In the genomic region with DNA sequence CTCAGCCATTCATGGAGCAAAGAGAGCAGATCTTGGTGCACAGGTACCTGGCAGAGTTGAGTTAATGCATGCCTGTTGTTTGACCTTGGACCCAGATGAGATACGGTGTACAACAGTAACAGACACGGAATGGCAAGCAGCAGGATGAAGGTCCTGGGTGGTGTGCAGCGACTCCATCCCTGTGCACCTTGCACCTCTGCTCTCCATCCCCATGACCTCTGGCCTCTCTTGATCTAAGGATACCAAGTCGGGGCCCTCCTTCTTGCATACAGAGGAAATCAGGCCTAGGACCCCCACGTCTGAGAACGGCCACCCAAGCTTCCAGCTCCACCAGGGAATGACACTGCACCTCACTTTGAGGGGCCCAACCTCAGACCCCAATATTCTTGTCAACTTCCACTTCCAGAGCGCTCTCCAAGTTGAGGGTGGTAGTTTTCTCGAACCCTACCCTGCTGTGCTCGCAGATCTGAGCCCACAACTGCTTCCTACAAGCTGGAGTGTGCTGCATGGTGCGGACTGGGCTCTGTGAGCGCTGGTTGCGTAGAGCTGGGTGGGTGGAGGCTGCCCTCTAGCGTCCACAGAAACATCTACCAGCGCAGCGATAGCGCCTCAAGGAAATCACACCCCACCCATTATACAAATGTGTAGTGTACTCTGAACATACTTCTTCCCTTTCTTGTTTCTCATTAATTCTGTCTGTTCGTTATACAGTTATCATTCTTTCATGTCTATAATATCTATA, we compare ENCODE assay signal across 8 mouse cellular contexts. TPM values are rescaled to one million over a fixed set of nuclear protein-coding genes. Genes with fewer than 3 reads are reported as not detected.
DNase-seq lines count a peak whose midpoint lies in the region; ATAC-seq and TF ChIP-seq lines count a peak whose summit lies in the region.

No protein-coding gene starts in this region.

- H3K27ac ChIP-seq in embryonic fibroblast, embryonic 13.5 days (ENCODE audit: insufficient read depth, low read length), result no peak overlapping the region
- H3K27ac ChIP-seq in heart, embryonic 11.5 days (ENCODE audit: low read depth, low read length), result no peak overlapping the region
- no peak overlapping the region for H3K27ac ChIP-seq in kidney, embryonic 15.5 days
- H3K27ac ChIP-seq in liver, embryonic 12.5 days, result no peak overlapping the region
- H3K27ac ChIP-seq in neural tube, embryonic 11.5 days (ENCODE audit: low read depth, low read length), result no peak overlapping the region
- H3K27ac ChIP-seq in stomach, postnatal 0 days (replicated peaks), result no peak overlapping the region

- peak overlapping the region; percentile 6; the same call in 1 of the 2 replicates for H3K4me2 ChIP-seq in heart, embryonic 11.5 days
- no peak overlapping the region for H3K4me2 ChIP-seq in kidney, embryonic 15.5 days
- no peak overlapping the region for H3K4me2 ChIP-seq in liver, embryonic 12.5 days
- no peak overlapping the region for H3K4me2 ChIP-seq in neural tube, embryonic 11.5 days (ENCODE audit: low read depth)
- H3K4me2 ChIP-seq in stomach, postnatal 0 days (replicated peaks; ENCODE audit: low read depth), result no peak overlapping the region

- ATAC-seq in heart, embryonic 11.5 days (replicated peaks; ENCODE audit: insufficient number of reproducible peaks, low FRiP score, low TSS enrichment), result peak; percentile 59; the same call in 1 of the 2 replicates
- ATAC-seq in kidney, embryonic 15.5 days (replicated peaks; ENCODE audit: low FRiP score), result peak; percentile 79
- peak; percentile 64; the same call in 1 of the 2 replicates for ATAC-seq in liver, embryonic 12.5 days
- 0 out of 2 replicates have a peak, but pooled peaks have one; percentile 35 for ATAC-seq in neural tube, embryonic 11.5 days (ENCODE audit: insufficient read depth, low FRiP score, low TSS enrichment)
- peak; percentile 87 for ATAC-seq in stomach, postnatal 0 days (ENCODE audit: low FRiP score, low TSS enrichment)

- TF ChIP-seq CTCF in embryonic fibroblast, embryonic 13.5 days (IDR thresholded peaks at IDR 0.05; ENCODE audit: borderline replicate concordance, insufficient read depth, low read length), result peak; percentile 98
- peak; percentile 96 for TF ChIP-seq CTCF in stomach, postnatal 0 days (IDR thresholded peaks at IDR 0.05; ENCODE audit: low read depth)

- H3K27me3 ChIP-seq in heart, embryonic 11.5 days (ENCODE audit: control insufficient read depth, insufficient read depth, low read length), result no peaks in the 10 kb centered on the region
- H3K27me3 ChIP-seq in kidney, embryonic 15.5 days, result no peaks in the 10 kb centered on the region
- no peaks in the 10 kb centered on the region for H3K27me3 ChIP-seq in liver, embryonic 12.5 days (replicated peaks)
- H3K27me3 ChIP-seq in neural tube, embryonic 11.5 days (ENCODE audit: control insufficient read depth, insufficient read depth, low read length), result no peaks in the 10 kb centered on the region
- H3K27me3 ChIP-seq in stomach, postnatal 0 days (ENCODE audit: control insufficient read depth, insufficient read depth, low read length), result no peaks in the 10 kb centered on the region

- no peak for TF ChIP-seq POLR2A in embryonic fibroblast, embryonic 13.5 days (IDR thresholded peaks at IDR 0.05; ENCODE audit: low read depth, low read length)

- no peaks in the 10 kb centered on the region for H3K9me3 ChIP-seq in heart, embryonic 11.5 days (replicated peaks; ENCODE audit: control insufficient read depth, low read length)
- H3K9me3 ChIP-seq in kidney, embryonic 15.5 days (replicated peaks), result no peaks in the 10 kb centered on the region
- H3K9me3 ChIP-seq in liver, embryonic 12.5 days (replicated peaks), result no peaks in the 10 kb centered on the region
- H3K9me3 ChIP-seq in neural tube, embryonic 11.5 days (ENCODE audit: control insufficient read depth, low read length), result no peaks in the 10 kb centered on the region
- H3K9me3 ChIP-seq in stomach, postnatal 0 days (ENCODE audit: control insufficient read depth, low read length), result no peaks in the 10 kb centered on the region

- peaks cover 6% of the 10 kb centered on the region; the same call in 1 of the 2 replicates for H3K36me3 ChIP-seq in heart, embryonic 11.5 days (ENCODE audit: control insufficient read depth, insufficient read depth, low read length)
- H3K36me3 ChIP-seq in kidney, embryonic 15.5 days, result peaks cover 20% of the 10 kb centered on the region
- H3K36me3 ChIP-seq in liver, embryonic 12.5 days, result peaks cover 14% of the 10 kb centered on the region
- no peaks in the 10 kb centered on the region for H3K36me3 ChIP-seq in neural tube, embryonic 11.5 days (ENCODE audit: control insufficient read depth, insufficient read depth, low read length)
- H3K36me3 ChIP-seq in stomach, postnatal 0 days (ENCODE audit: control insufficient read depth, insufficient read depth, low read length), result peaks cover 7% of the 10 kb centered on the region; the same call in 1 of the 2 replicates

- 26% methylated on average over 17 of the region's 17 CpGs for WGBS in heart, embryonic 11.5 days (ENCODE audit: insufficient replicate concordance)
- WGBS in kidney, embryonic 15.5 days, result 28% methylated on average over 17 of the region's 17 CpGs
- 25% methylated on average over 17 of the region's 17 CpGs for WGBS in liver, embryonic 12.5 days (ENCODE audit: insufficient replicate concordance)
- 33% methylated on average over 17 of the region's 17 CpGs for whole genome bisulfite sequencing in neural tube, embryonic 11.5 days
- WGBS in stomach, postnatal 0 days, result 27% methylated on average over 17 of the region's 17 CpGs

- DNase-seq in CD4-positive helper T cell, adult 2 months (ENCODE audit: low read depth, low spot score), result peak; percentile 84
- peak; percentile 71 to 85 for DNase-seq in adrenal gland, postnatal 36 days
- DNase-seq in neural tube, embryonic 11.5 days (ENCODE audit: low spot score), result peak; percentile 78
- peak; percentile 82 for DNase-seq in stomach, postnatal 0 days (ENCODE audit: low spot score)

- H3K4me1 ChIP-seq in embryonic fibroblast, embryonic 13.5 days (ENCODE audit: control insufficient read depth, insufficient read depth, low read length), result no peaks in the 10 kb centered on the region
- H3K4me1 ChIP-seq in heart, embryonic 11.5 days (ENCODE audit: control insufficient read depth, insufficient read depth, low read length), result no peaks in the 10 kb centered on the region
- H3K4me1 ChIP-seq in kidney, embryonic 15.5 days, result peaks cover 4% of the 10 kb centered on the region; the same call in 1 of the 2 replicates
- H3K4me1 ChIP-seq in liver, embryonic 12.5 days, result 0 out of 2 replicates have a peak, but pooled peaks cover 5% of the 10 kb centered on the region
- H3K4me1 ChIP-seq in neural tube, embryonic 11.5 days (ENCODE audit: control insufficient read depth, insufficient read depth, low read length), result no peaks in the 10 kb centered on the region
- no peaks in the 10 kb centered on the region for H3K4me1 ChIP-seq in stomach, postnatal 0 days (replicated peaks; ENCODE audit: control insufficient read depth, insufficient read depth)

- TF ChIP-seq EP300 in stomach, postnatal 0 days (optimal IDR thresholded peaks at IDR 0.05), result no peak

- H3K9ac ChIP-seq in heart, embryonic 11.5 days (ENCODE audit: low read depth, low read length), result no peak overlapping the region
- no peak overlapping the region for H3K9ac ChIP-seq in kidney, embryonic 15.5 days
- no peak overlapping the region for H3K9ac ChIP-seq in liver, embryonic 12.5 days
- H3K9ac ChIP-seq in neural tube, embryonic 11.5 days (ENCODE audit: low read length), result no peak overlapping the region
- H3K9ac ChIP-seq in stomach, postnatal 0 days (ENCODE audit: low read length), result no peak overlapping the region

- no peak overlapping the region for H3K4me3 ChIP-seq in embryonic fibroblast, embryonic 13.5 days (ENCODE audit: insufficient read depth, low read length)
- no peak overlapping the region for H3K4me3 ChIP-seq in heart, embryonic 11.5 days (ENCODE audit: low read depth, low read length)
- H3K4me3 ChIP-seq in kidney, embryonic 15.5 days (replicated peaks), result no peak overlapping the region
- H3K4me3 ChIP-seq in liver, embryonic 12.5 days, result no peak overlapping the region
- H3K4me3 ChIP-seq in neural tube, embryonic 11.5 days (ENCODE audit: low read depth, low read length), result no peak overlapping the region
- no peak overlapping the region for H3K4me3 ChIP-seq in stomach, postnatal 0 days (ENCODE audit: low read depth, low read length)

RNA-seq across cellular contexts. Expression of a gene that starts 13.0 kb away (rescaled TPM):
- 1 to 10 TPM; 8.4 to 9.4 TPM for total RNA-seq in adrenal gland, postnatal 36 days (2021)
- 1.5 and 2.5 TPM in 2 replicates for polyA plus RNA-seq in embryonic fibroblast, embryonic 13.5 days (2011; ENCODE audit: insufficient read length, low read depth, missing spikeins)
- 7.1 and 9.3 TPM in 2 replicates for polyA plus RNA-seq in heart, embryonic 11.5 days (2014; fragmentation: Nextera tagmentation; extraction: Ambion mirVana)
- 6.8 and 8.1 TPM in 2 replicates for polyA plus RNA-seq in kidney, embryonic 15.5 days (2015; fragmentation: Nextera tagmentation; extraction: Ambion mirVana)
- 1.9 and 2.2 TPM in 2 replicates for polyA plus RNA-seq in liver, embryonic 12.5 days (2016; fragmentation: Nextera tagmentation; extraction: Ambion mirVana)
- 9.9 and 10.6 TPM in 2 replicates for polyA plus RNA-seq in neural tube, embryonic 11.5 days (2014; fragmentation: Nextera tagmentation; extraction: Ambion mirVana)
- 3.4 and 3.8 TPM in 2 replicates for polyA plus RNA-seq in stomach, postnatal 0 days (2015; fragmentation: Nextera tagmentation; extraction: Ambion mirVana)

RNA-seq across cellular contexts. Expression of a gene that starts 35.4 kb away (rescaled TPM):
- 1 to 10 TPM; 1.2 to 1.3 TPM for total RNA-seq in adrenal gland, postnatal 36 days (2021)
- not detected in 2 replicates for polyA plus RNA-seq in embryonic fibroblast, embryonic 13.5 days (2011; ENCODE audit: insufficient read length, low read depth, missing spikeins)
- 0.27 TPM in 1 of 2 replicates, not detected in the other for polyA plus RNA-seq in heart, embryonic 11.5 days (2014; fragmentation: Nextera tagmentation; extraction: Ambion mirVana)
- 0.25 TPM in 1 of 2 replicates, not detected in the other for polyA plus RNA-seq in kidney, embryonic 15.5 days (2015; fragmentation: Nextera tagmentation; extraction: Ambion mirVana)
- polyA plus RNA-seq in liver, embryonic 12.5 days (2016; fragmentation: Nextera tagmentation; extraction: Ambion mirVana), result 0.26 and 0.41 TPM in 2 replicates
- polyA plus RNA-seq in neural tube, embryonic 11.5 days (2014; fragmentation: Nextera tagmentation; extraction: Ambion mirVana), result 0.29 TPM in 1 of 2 replicates, not detected in the other
- polyA plus RNA-seq in stomach, postnatal 0 days (2015; fragmentation: Nextera tagmentation; extraction: Ambion mirVana), result 0.57 and 0.63 TPM in 2 replicates

Comparison
In these comparisons a context has a peak if more than half of its experiments do, and no peak if none do; other contexts are left out.
1. ATAC-seq: peak in every context shown above with its lines; median percentile 87 in stomach, postnatal 0 days; 79 in kidney, embryonic 15.5 days; 64 in liver, embryonic 12.5 days; 59 in heart, embryonic 11.5 days; 35 in neural tube, embryonic 11.5 days.